Mouse (Mus musculus): Measurements from ENCODE around the gene Toporsl. TPM values are rescaled to one million over a fixed set of nuclear protein-coding genes. Genes with fewer than 3 reads are reported as not detected.

Gene Toporsl
- total RNA-seq (2012; rRNA removed), result 0.85 and 0.92 TPM in 2 replicates
- 2.0 and 2.4 TPM in 2 replicates for total RNA-seq (2014; rRNA removed)
- polyA plus RNA-seq (2012; ENCODE audit: insufficient read length, low read depth), result 2.5 and 2.6 TPM in 2 replicates

DNA sequence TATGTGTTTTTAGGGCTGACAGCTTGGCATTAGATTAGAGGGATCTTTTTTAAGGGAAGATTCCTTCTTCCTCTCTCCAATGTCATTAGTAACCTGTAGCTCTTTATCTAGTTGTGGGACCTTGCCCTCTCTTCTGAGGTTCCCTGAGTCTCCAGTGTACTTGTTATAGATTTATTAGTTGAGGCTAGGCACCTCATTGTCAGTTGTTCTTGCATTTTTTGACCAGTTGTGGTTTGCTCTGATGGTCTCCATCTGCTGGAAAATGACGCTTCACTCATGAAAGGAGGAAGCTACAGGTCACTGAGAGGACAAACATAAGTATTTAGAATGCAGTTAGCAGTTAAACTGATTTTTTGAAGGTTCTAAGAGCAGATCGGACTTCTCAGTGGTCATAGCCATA, at the start of gene Toporsl:
TSS of gene Toporsl (plus strand) at position 348 of the 400 bp plus-strand sequence.
- no peaks in the 10 kb centered on the region for H3K36me3 ChIP-seq (replicated peaks in 1 of 2; ENCODE audit: control insufficient read depth in 1 of 2, insufficient read depth in 1 of 2, low read length in 1 of 2)
- in situ Hi-C loops (cut with MboI; ENCODE audit: low pct_ligation_motif_present, low pct_unique_long_range_greater_than_20kb, low sequenced_read_pairs), result no loop called here
- no peak within 1 kb of the TSS for H3K4me3 ChIP-seq (replicated peaks in 1 of 3; ENCODE audit: low read depth in 2 of 3, low read length in 2 of 3, poor library complexity in 1 of 3)

GRCm38 (mm10) chr4:52557672-52558071, 38.4 kb upstream of the Toporsl start:
- no peaks in the 10 kb centered on the region for H3K27me3 ChIP-seq (replicated peaks)
- TF ChIP-seq USF2 (conservative IDR thresholded peaks at IDR 0.05; ENCODE audit: low read depth, low read length) (no peak), ETS1 (conservative IDR thresholded peaks at IDR 0.05; ENCODE audit: low read depth, low read length) (no peak), ELF1 (IDR thresholded peaks at IDR 0.05; ENCODE audit: low read depth, low read length) (no peak), USF1 (IDR thresholded peaks at IDR 0.05; ENCODE audit: low read depth, low read length) (no peak), POLR2A (IDR thresholded peaks at IDR 0.05; ENCODE audit: low read depth, low read length) (no peak), MAZ (IDR thresholded peaks at IDR 0.05; ENCODE audit: low read depth, low read length) (no peak)
- no peak overlapping the region for H3K9ac ChIP-seq (ENCODE audit: insufficient read depth, low read depth)
- no peak overlapping the region for H3K4me2 ChIP-seq (ENCODE audit: insufficient read depth, low read depth, poor library complexity, severe bottlenecking)
- in situ Hi-C loops (cut with MboI; ENCODE audit: low pct_ligation_motif_present, low pct_unique_long_range_greater_than_20kb, low sequenced_read_pairs) (no loop called here), dilution Hi-C loops (cut with MboI; ENCODE audit: extremely low pct_ligation_motif_present, extremely low pct_unique_long_range_greater_than_20kb, low sequenced_read_pairs) (no loop called here)
- no peak for DNase-seq (ENCODE audit: extremely low read depth)
- no peak overlapping the region for H3K4me3 ChIP-seq (replicated peaks in 1 of 3; ENCODE audit: low read depth in 2 of 3, low read length in 2 of 3, poor library complexity in 1 of 3)
- H3K4me1 ChIP-seq (ENCODE audit: control insufficient read depth in 1 of 2, insufficient read depth in 2 of 2), result no peaks in the 10 kb centered on the region
- no peaks in the 10 kb centered on the region for H3K9me3 ChIP-seq (replicated peaks; ENCODE audit: low read length)
- no peak overlapping the region for H3K27ac ChIP-seq (ENCODE audit: insufficient read depth, low read depth)
- H3K79me2 ChIP-seq (replicated peaks; ENCODE audit: control insufficient read depth, extremely low read depth, insufficient read depth, poor library complexity, severe bottlenecking), result no peaks in the 10 kb centered on the region
- H3K36me3 ChIP-seq (replicated peaks in 1 of 2; ENCODE audit: control insufficient read depth in 1 of 2, insufficient read depth in 1 of 2, low read length in 1 of 2), result no peaks in the 10 kb centered on the region

More for the DNA sequence above, at the start of gene Toporsl:
- dilution Hi-C loops (cut with MboI; ENCODE audit: extremely low pct_ligation_motif_present, extremely low pct_unique_long_range_greater_than_20kb, low sequenced_read_pairs), result no loop called here
- no peak within 1 kb of the TSS for H3K27ac ChIP-seq (ENCODE audit: insufficient read depth, low read depth)
- no peak within 1 kb of the TSS for H3K9ac ChIP-seq (ENCODE audit: insufficient read depth, low read depth)
- TF ChIP-seq ETS1 (conservative IDR thresholded peaks at IDR 0.05; ENCODE audit: low read depth, low read length), result no peak
- TF ChIP-seq E2F4 (IDR thresholded peaks at IDR 0.05; ENCODE audit: insufficient replicate concordance, low read depth, low read length), result no peak
- no peak for TF ChIP-seq NELFE (IDR thresholded peaks at IDR 0.05; ENCODE audit: low read depth, low read length)
- no peak within 1 kb of the TSS for H3K4me2 ChIP-seq (ENCODE audit: insufficient read depth, low read depth, poor library complexity, severe bottlenecking)
- H3K9me3 ChIP-seq (replicated peaks; ENCODE audit: low read length), result no peaks in the 10 kb centered on the region
- H3K79me2 ChIP-seq (replicated peaks; ENCODE audit: control insufficient read depth, extremely low read depth, insufficient read depth, poor library complexity, severe bottlenecking), result no peaks in the 10 kb centered on the region
- peaks cover 0 to 7% of the 10 kb centered on the region in 2 experiments; a peak in 2 of 4 replicates for H3K4me1 ChIP-seq (ENCODE audit: control insufficient read depth in 1 of 2, insufficient read depth in 2 of 2)
- no peak for DNase-seq (ENCODE audit: extremely low read depth)
- H3K27me3 ChIP-seq (replicated peaks), result no peaks in the 10 kb centered on the region

GRCm38 (mm10) chr4:52558080-52558479, 38.0 kb upstream of the Toporsl start:
- Histone ChIP-seq H3K9me3 (replicated peaks; ENCODE audit: low read length) (no peaks in the 10 kb centered on the region), H3K9ac (ENCODE audit: insufficient read depth, low read depth) (no peak overlapping the region), H3K4me3 (replicated peaks in 1 of 3; ENCODE audit: low read depth in 2 of 3, low read length in 2 of 3, poor library complexity in 1 of 3) (no peak overlapping the region), H3K79me2 (replicated peaks; ENCODE audit: control insufficient read depth, extremely low read depth, insufficient read depth, poor library complexity, severe bottlenecking) (no peaks in the 10 kb centered on the region), H3K4me1 (ENCODE audit: control insufficient read depth in 1 of 2, insufficient read depth in 2 of 2) (no peaks in the 10 kb centered on the region), H3K4me2 (ENCODE audit: insufficient read depth, low read depth, poor library complexity, severe bottlenecking) (no peak overlapping the region), H3K27ac (ENCODE audit: insufficient read depth, low read depth) (no peak overlapping the region), H3K27me3 (replicated peaks) (no peaks in the 10 kb centered on the region), H3K36me3 (replicated peaks in 1 of 2; ENCODE audit: control insufficient read depth in 1 of 2, insufficient read depth in 1 of 2, low read length in 1 of 2) (no peaks in the 10 kb centered on the region)
- no peak for DNase-seq (ENCODE audit: extremely low read depth)
- in situ Hi-C loops (cut with MboI; ENCODE audit: low pct_ligation_motif_present, low pct_unique_long_range_greater_than_20kb, low sequenced_read_pairs) (no loop called here), dilution Hi-C loops (cut with MboI; ENCODE audit: extremely low pct_ligation_motif_present, extremely low pct_unique_long_range_greater_than_20kb, low sequenced_read_pairs) (no loop called here)
- no peak for TF ChIP-seq MAZ (IDR thresholded peaks at IDR 0.05; ENCODE audit: low read depth, low read length)
- no peak for TF ChIP-seq RAD21 (IDR thresholded peaks at IDR 0.05; ENCODE audit: low read depth, low read length)
- no peak for TF ChIP-seq ZC3H11A (IDR thresholded peaks at IDR 0.05; ENCODE audit: low read depth, low read length)
- TF ChIP-seq E2F4 (IDR thresholded peaks at IDR 0.05; ENCODE audit: insufficient replicate concordance, low read depth, low read length), result no peak
- TF ChIP-seq CHD1 (IDR thresholded peaks at IDR 0.05; ENCODE audit: low read depth, low read length), result no peak
- TF ChIP-seq ETS1 (conservative IDR thresholded peaks at IDR 0.05; ENCODE audit: low read depth, low read length), result no peak
- TF ChIP-seq NELFE (IDR thresholded peaks at IDR 0.05; ENCODE audit: low read depth, low read length), result no peak
- no peak for TF ChIP-seq POLR2A (IDR thresholded peaks at IDR 0.05; ENCODE audit: low read depth, low read length)
- TF ChIP-seq TBP (conservative IDR thresholded peaks at IDR 0.05; ENCODE audit: low read depth, low read length), result no peak
- TF ChIP-seq BHLHE40 (IDR thresholded peaks at IDR 0.05; ENCODE audit: low read depth, low read length), result no peak
- TF ChIP-seq MEF2A (IDR thresholded peaks at IDR 0.05; ENCODE audit: borderline replicate concordance, low read depth, low read length), result no peak
- no peak for TF ChIP-seq MAX (IDR thresholded peaks at IDR 0.05; ENCODE audit: low read length)
- TF ChIP-seq CTCF (conservative IDR thresholded peaks at IDR 0.05 in 1 of 2, IDR thresholded peaks at IDR 0.05 in 1 of 2; ENCODE audit: low read depth in 2 of 2, low read length in 2 of 2), result no peak
- no peak for TF ChIP-seq KAT2A (IDR thresholded peaks at IDR 0.05; ENCODE audit: insufficient replicate concordance, low read length)

Data from CH12.LX (cell line).